Mouse (Mus musculus): ENCODE data around the gene Supt20.

DNA sequence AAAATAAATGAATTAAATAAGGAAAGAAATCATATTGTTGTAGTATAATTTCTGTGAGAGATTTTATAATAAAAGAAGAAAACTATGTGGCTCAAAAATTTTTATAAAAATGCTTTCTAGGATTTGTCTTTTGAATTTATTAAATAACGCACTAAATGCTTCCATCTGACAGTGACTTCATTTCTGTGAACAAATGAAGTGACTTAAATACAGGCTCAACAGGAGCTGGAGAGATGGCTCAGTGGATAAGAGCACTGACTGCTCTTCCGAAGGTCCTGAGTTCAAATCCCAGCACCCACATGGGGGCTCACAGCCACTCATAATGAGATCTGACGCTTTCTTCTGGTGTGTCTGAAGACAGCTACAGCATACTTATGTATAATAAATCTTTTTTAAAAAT, 7.4 kb upstream of the Supt20 start:
- TF ChIP-seq CTCF (IDR thresholded peaks at IDR 0.05; ENCODE audit: borderline replicate concordance, insufficient read depth, low read depth, low read length) (no peak), POLR2A (IDR thresholded peaks at IDR 0.05; ENCODE audit: borderline replicate concordance, insufficient read depth, low read length) (no peak)
